ENCODE assay signal across 16 mouse cellular contexts in genomic region chr14:55146324-55146723, GRCm38 (mm10). TPM values are rescaled to one million over a fixed set of nuclear protein-coding genes. Genes with fewer than 3 reads are reported as not detected.
A peak's percentile ranks its signal among the peaks of the same experiment; 100 is the strongest.
DNase-seq lines count a peak whose midpoint lies in the region; ATAC-seq and TF ChIP-seq lines count a peak whose summit lies in the region.
"Had no signal": no experiment of that assay in that cellular context is flagged by ENCODE, and none has a peak within 500 bp of the region (broad histone marks: within the 10 kb centered on the region; RNA-seq: fewer than 3 reads in every experiment).

No protein-coding gene starts in this region.

- 80% methylated on average over 1 of the region's 1 CpGs for WGBS in liver, adult 2 months
- 75% methylated on average over 1 of the region's 1 CpGs for WGBS in liver, embryonic 11.5 days
- 94% methylated on average over 1 of the region's 1 CpGs for WGBS in small intestine, adult 2 months

- ATAC-seq in liver, embryonic 11.5 days (replicated peaks; ENCODE audit: low FRiP score), result no peak
- ATAC-seq: forebrain, embryonic 13.5 days; forebrain, postnatal 0 days had no signal

- DNase-seq in liver, adult 2 months (ENCODE audit: extremely low read depth, low read depth, low spot score), result no peak
- DNase-seq in liver, embryonic 11.5 days (ENCODE audit: low spot score), result no peak
- peak; percentile 76 for DNase-seq in A20 (ENCODE audit: low read depth, low spot score)
- peak; percentile 27 for DNase-seq in brain, adult 2 months (ENCODE audit: low read depth, low spot score)
- no peak for DNase-seq in embryo, embryonic 11 days
- DNase-seq in retina, postnatal 1 day, result no peak
- DNase-seq: adrenal gland, adult 8-10 months; cerebellum, adult 9-10 months; cerebellum, postnatal 36 days; forebrain, postnatal 0 days had no signal

- TF ChIP-seq POLR2A in liver, adult 2 months (IDR thresholded peaks at IDR 0.05; ENCODE audit: extremely low read depth, insufficient read depth, low read length), result no peak
- TF ChIP-seq POLR2A in small intestine, adult 2 months (IDR thresholded peaks at IDR 0.05; ENCODE audit: low read depth, low read length), result no peak

- H3K4me1 ChIP-seq in liver, adult 2 months (ENCODE audit: control insufficient read depth, insufficient read depth, low read length), result peaks cover 8% of the 10 kb centered on the region; the same call in 1 of the 2 replicates
- H3K4me1 ChIP-seq in liver, embryonic 11.5 days (replicated peaks; ENCODE audit: control insufficient read depth, insufficient read depth, low read length), result peaks cover 8% of the 10 kb centered on the region
- H3K4me1 ChIP-seq in small intestine, adult 2 months (ENCODE audit: control insufficient read depth, insufficient read depth, insufficient read length, low read length), result no peaks in the 10 kb centered on the region
- H3K4me1 ChIP-seq: embryonic facial prominence, embryonic 10.5 days had no signal

- no peaks in the 10 kb centered on the region for H3K9me3 ChIP-seq in liver, embryonic 11.5 days (ENCODE audit: control insufficient read depth, low read length)
- H3K9me3 ChIP-seq: embryonic facial prominence, embryonic 10.5 days; forebrain, embryonic 13.5 days; heart, embryonic 12.5 days; hindbrain, embryonic 15.5 days had no signal

- H3K79me2 ChIP-seq in liver, adult 2 months (ENCODE audit: control insufficient read depth, insufficient read depth, low read length), result no peaks in the 10 kb centered on the region

- no peaks in the 10 kb centered on the region for H3K36me3 ChIP-seq in liver, adult 2 months (ENCODE audit: control insufficient read depth, insufficient read depth, low read length)
- H3K36me3 ChIP-seq in liver, embryonic 11.5 days (ENCODE audit: control insufficient read depth, insufficient read depth, low read length), result no peaks in the 10 kb centered on the region
- H3K36me3 ChIP-seq in small intestine, adult 2 months (ENCODE audit: control insufficient read depth, insufficient read depth, low read length), result no peaks in the 10 kb centered on the region
- H3K36me3 ChIP-seq: embryonic facial prominence, embryonic 10.5 days; heart, embryonic 12.5 days; hindbrain, embryonic 15.5 days had no signal

- H3K4me2 ChIP-seq in liver, embryonic 11.5 days, result no peak overlapping the region
- H3K4me2 ChIP-seq: forebrain, embryonic 13.5 days; heart, embryonic 12.5 days; hindbrain, embryonic 15.5 days had no signal

- H3K27me3 ChIP-seq in liver, adult 2 months (ENCODE audit: control insufficient read depth, insufficient read depth, low read length), result no peaks in the 10 kb centered on the region
- no peaks in the 10 kb centered on the region for H3K27me3 ChIP-seq in liver, embryonic 11.5 days (replicated peaks; ENCODE audit: control insufficient read depth, insufficient read depth, low read length)
- no peaks in the 10 kb centered on the region for H3K27me3 ChIP-seq in small intestine, adult 2 months (ENCODE audit: control insufficient read depth, insufficient read depth, low read length)
- H3K27me3 ChIP-seq: forebrain, embryonic 13.5 days; hindbrain, embryonic 15.5 days had no signal

- H3K4me3 ChIP-seq in liver, adult 2 months (ENCODE audit: insufficient read depth, low read depth, low read length), result no peak overlapping the region
- no peak overlapping the region for H3K4me3 ChIP-seq in liver, embryonic 11.5 days (ENCODE audit: low read depth, low read length)
- H3K4me3 ChIP-seq in small intestine, adult 2 months (ENCODE audit: low read depth, low read length), result no peak overlapping the region
- H3K4me3 ChIP-seq: embryonic facial prominence, embryonic 10.5 days; forebrain, embryonic 13.5 days; heart, adult 2 months; heart, embryonic 12.5 days; hindbrain, embryonic 15.5 days had no signal

- H3K9ac ChIP-seq in liver, adult 2 months (ENCODE audit: low read depth, low read length), result no peak overlapping the region
- no peak overlapping the region for H3K9ac ChIP-seq in liver, embryonic 11.5 days (ENCODE audit: low read depth, low read length)
- H3K9ac ChIP-seq: forebrain, embryonic 13.5 days; forebrain, postnatal 0 days; heart, embryonic 12.5 days; hindbrain, embryonic 15.5 days had no signal

- peak overlapping the region; percentile 34 for H3K27ac ChIP-seq in liver, adult 2 months (replicated peaks; ENCODE audit: insufficient read depth, low read depth, low read length)
- H3K27ac ChIP-seq in liver, embryonic 11.5 days (ENCODE audit: low read depth, low read length), result no peak overlapping the region
- peak overlapping the region; percentile 21; the same call in 1 of the 2 replicates for H3K27ac ChIP-seq in small intestine, adult 2 months (ENCODE audit: insufficient read depth, low read depth, low read length)
- H3K27ac ChIP-seq: embryonic facial prominence, embryonic 10.5 days; forebrain, embryonic 13.5 days; heart, adult 2 months; hindbrain, embryonic 15.5 days had no signal

- no peak for TF ChIP-seq CTCF in liver, adult 2 months (IDR thresholded peaks at IDR 0.05; ENCODE audit: low read depth, low read length)
- TF ChIP-seq CTCF in small intestine, adult 2 months (IDR thresholded peaks at IDR 0.05; ENCODE audit: extremely low read depth, insufficient read length, insufficient replicate concordance, low read depth, low read length), result no peak

RNA-seq across cellular contexts. Expression of gene Jph4, which starts 29.6 kb away (rescaled TPM):
- not detected in 2 replicates for total RNA-seq in liver, adult 2 months (2014; rRNA removed)
- polyA plus RNA-seq in liver, adult 2 months (2012; rRNA removed), result not detected in 2 replicates
- polyA plus RNA-seq in liver, embryonic 11.5 days (2014; fragmentation: Nextera tagmentation; extraction: Ambion mirVana), result 0.44 and 0.60 TPM in 2 replicates
- polyA plus RNA-seq in small intestine, adult 2 months (2012; rRNA removed), result 0.65 and 0.72 TPM in 2 replicates

RNA-seq across cellular contexts. Expression of gene Ap1g2, which starts 39.9 kb away (rescaled TPM):
- total RNA-seq in liver, adult 2 months (2014; rRNA removed), result 4.9 and 5.4 TPM in 2 replicates
- 8.7 and 15.6 TPM in 2 replicates for polyA plus RNA-seq in liver, adult 2 months (2012; rRNA removed)
- 45.1 and 52.9 TPM in 2 replicates for polyA plus RNA-seq in liver, embryonic 11.5 days (2014; fragmentation: Nextera tagmentation; extraction: Ambion mirVana)
- 48.4 and 80.7 TPM in 2 replicates for polyA plus RNA-seq in small intestine, adult 2 months (2012; rRNA removed)

RNA-seq across cellular contexts. Expression of gene Thtpa, which starts 51.7 kb away (rescaled TPM):
- total RNA-seq in liver, adult 2 months (2014; rRNA removed), result 14.6 and 15.4 TPM in 2 replicates
- 8.7 and 10.9 TPM in 2 replicates for polyA plus RNA-seq in liver, adult 2 months (2012; rRNA removed)
- polyA plus RNA-seq in liver, embryonic 11.5 days (2014; fragmentation: Nextera tagmentation; extraction: Ambion mirVana), result 10.5 and 12.6 TPM in 2 replicates
- polyA plus RNA-seq in small intestine, adult 2 months (2012; rRNA removed), result 2.9 and 4.9 TPM in 2 replicates

RNA-seq across cellular contexts. Expression of gene Zfhx2, which starts 54.2 kb away (rescaled TPM):
- 1.5 and 1.7 TPM in 2 replicates for total RNA-seq in liver, adult 2 months (2014; rRNA removed)
- polyA plus RNA-seq in liver, adult 2 months (2012; rRNA removed), result 1.4 and 1.7 TPM in 2 replicates
- polyA plus RNA-seq in liver, embryonic 11.5 days (2014; fragmentation: Nextera tagmentation; extraction: Ambion mirVana), result 2.1 and 2.8 TPM in 2 replicates
- polyA plus RNA-seq in small intestine, adult 2 months (2012; rRNA removed), result 2.2 and 4.2 TPM in 2 replicates

Comparison
In these comparisons a context has a peak if more than half of its experiments do, and no peak if none do; other contexts are left out.
1. DNase-seq: peak in A20 (single experiment) and brain, adult 2 months (single experiment); none in liver, adult 2 months (single experiment), liver, embryonic 11.5 days (single experiment), embryo, embryonic 11 days (single experiment) and retina, postnatal 1 day (single experiment).